Mouse (Mus musculus): Measurements from ENCODE around the gene Mpp3. TPM values are rescaled to one million over a fixed set of nuclear protein-coding genes. Genes with fewer than 3 reads are reported as not detected.

The Mpp3 gene
- polyA plus RNA-seq (2014; fragmentation: Illumina TruSeq; extraction: RNeasy Lipid Tissue Mini Kit (QIAGEN cat#74804); ENCODE audit: low read depth, low replicate concordance), result 2.8 TPM

GRCm38 (mm10) chr11:102028087-102028816 lies at the start of gene Mpp3:
Mpp3 (minus strand) TSS chr11:102028461.

GRCm38 (mm10) chr11:102041350-102041949 lies 13.2 kb upstream of the Mpp3 start, which contains the start of gene Cd300lg:
Cd300lg (plus strand) TSS chr11:102041509.

GRCm38 (mm10) chr11:101986913-101987312 lies 41.3 kb downstream of the Mpp3 start, which contains the start of gene Dusp3:
Dusp3 (minus strand) TSS chr11:101987013.

GRCm38 (mm10) chr11:101984054-101985025 lies 43.9 kb downstream of the Mpp3 start, which contains the start of gene Cfap97d1:
Cfap97d1 (plus strand) TSS chr11:101984279.

GRCm38 (mm10) chr11:101966965-101967614 lies 61.2 kb downstream of the Mpp3 start, which contains the start of gene Sost:
Sost (minus strand) TSS chr11:101967015.

Other genes starting within 250 kb of the Mpp3 start
- 0.50 TPM for gene Etv4, start 243.1 kb downstream of the Mpp3 start, polyA plus RNA-seq (2014; fragmentation: Illumina TruSeq; extraction: RNeasy Lipid Tissue Mini Kit (QIAGEN cat#74804); ENCODE audit: low read depth, low replicate concordance)
- 1.5 TPM for gene Meox1, start 134.1 kb downstream of the Mpp3 start, polyA plus RNA-seq (2014; fragmentation: Illumina TruSeq; extraction: RNeasy Lipid Tissue Mini Kit (QIAGEN cat#74804); ENCODE audit: low read depth, low replicate concordance)
- not detected for gene Sost, start 61.4 kb downstream of the Mpp3 start, polyA plus RNA-seq (2014; fragmentation: Illumina TruSeq; extraction: RNeasy Lipid Tissue Mini Kit (QIAGEN cat#74804); ENCODE audit: low read depth, low replicate concordance)
- gene Cfap97d1, start 44.2 kb downstream of the Mpp3 start, polyA plus RNA-seq (2014; fragmentation: Illumina TruSeq; extraction: RNeasy Lipid Tissue Mini Kit (QIAGEN cat#74804); ENCODE audit: low read depth, low replicate concordance), result not detected
- gene Dusp3, start 41.4 kb downstream of the Mpp3 start, polyA plus RNA-seq (2014; fragmentation: Illumina TruSeq; extraction: RNeasy Lipid Tissue Mini Kit (QIAGEN cat#74804); ENCODE audit: low read depth, low replicate concordance), result 27.1 TPM
- gene Cd300lg, start 13.0 kb upstream of the Mpp3 start, polyA plus RNA-seq (2014; fragmentation: Illumina TruSeq; extraction: RNeasy Lipid Tissue Mini Kit (QIAGEN cat#74804); ENCODE audit: low read depth, low replicate concordance), result 4.8 TPM
- 0.44 TPM for gene Mpp2, start 60.1 kb upstream of the Mpp3 start, polyA plus RNA-seq (2014; fragmentation: Illumina TruSeq; extraction: RNeasy Lipid Tissue Mini Kit (QIAGEN cat#74804); ENCODE audit: low read depth, low replicate concordance)
- gene Ppy, start 72.9 kb upstream of the Mpp3 start, polyA plus RNA-seq (2014; fragmentation: Illumina TruSeq; extraction: RNeasy Lipid Tissue Mini Kit (QIAGEN cat#74804); ENCODE audit: low read depth, low replicate concordance), result not detected
- 9.1 TPM for gene Pyy, start 79.4 kb upstream of the Mpp3 start, polyA plus RNA-seq (2014; fragmentation: Illumina TruSeq; extraction: RNeasy Lipid Tissue Mini Kit (QIAGEN cat#74804); ENCODE audit: low read depth, low replicate concordance)
- gene Nags, start 117.1 kb upstream of the Mpp3 start, polyA plus RNA-seq (2014; fragmentation: Illumina TruSeq; extraction: RNeasy Lipid Tissue Mini Kit (QIAGEN cat#74804); ENCODE audit: low read depth, low replicate concordance), result not detected
- gene Tmem101, start 127.9 kb upstream of the Mpp3 start, polyA plus RNA-seq (2014; fragmentation: Illumina TruSeq; extraction: RNeasy Lipid Tissue Mini Kit (QIAGEN cat#74804); ENCODE audit: low read depth, low replicate concordance), result 4.1 TPM
- 57.3 TPM for gene Lsm12, start 156.8 kb upstream of the Mpp3 start, polyA plus RNA-seq (2014; fragmentation: Illumina TruSeq; extraction: RNeasy Lipid Tissue Mini Kit (QIAGEN cat#74804); ENCODE audit: low read depth, low replicate concordance)
- 3.1 TPM for gene G6pc3, start 161.2 kb upstream of the Mpp3 start, polyA plus RNA-seq (2014; fragmentation: Illumina TruSeq; extraction: RNeasy Lipid Tissue Mini Kit (QIAGEN cat#74804); ENCODE audit: low read depth, low replicate concordance)
- gene Hdac5, start 201.7 kb upstream of the Mpp3 start, polyA plus RNA-seq (2014; fragmentation: Illumina TruSeq; extraction: RNeasy Lipid Tissue Mini Kit (QIAGEN cat#74804); ENCODE audit: low read depth, low replicate concordance), result 2.8 TPM
- not detected for gene BC030867, start 220.4 kb upstream of the Mpp3 start, polyA plus RNA-seq (2014; fragmentation: Illumina TruSeq; extraction: RNeasy Lipid Tissue Mini Kit (QIAGEN cat#74804); ENCODE audit: low read depth, low replicate concordance)
- 0.66 TPM for gene Asb16, start 240.3 kb upstream of the Mpp3 start, polyA plus RNA-seq (2014; fragmentation: Illumina TruSeq; extraction: RNeasy Lipid Tissue Mini Kit (QIAGEN cat#74804); ENCODE audit: low read depth, low replicate concordance)

Data from sigmoid colon, adult 10 weeks (tissue).